Mouse (Mus musculus): ENCODE data around the gene Mycl. TPM values are rescaled to one million over a fixed set of nuclear protein-coding genes. Genes with fewer than 3 reads are reported as not detected.
"Not testable (repeated sequence)": the region's sequence is repeated elsewhere in the genome, so short reads cannot be mapped to it uniquely, and the experiment has no call there.

Mycl gene
- polyA plus RNA-seq, 1 experiment: 0.83 TPM

GRCm38 (mm10) chr4:122996221-122996617, 767 bp downstream of the Mycl start:
- no peaks in the 10 kb centered on the region; the same call in 1 of the 2 replicates for H3K4me1 ChIP-seq (ENCODE audit: control insufficient read depth, insufficient read depth, insufficient read length, low read length)
- H3K4me3 ChIP-seq (ENCODE audit: insufficient read depth, low read depth, low read length): peak overlapping the region; percentile 85
- no peak overlapping the region for H3K27ac ChIP-seq (replicated peaks; ENCODE audit: low read depth, low read length)

DNA sequence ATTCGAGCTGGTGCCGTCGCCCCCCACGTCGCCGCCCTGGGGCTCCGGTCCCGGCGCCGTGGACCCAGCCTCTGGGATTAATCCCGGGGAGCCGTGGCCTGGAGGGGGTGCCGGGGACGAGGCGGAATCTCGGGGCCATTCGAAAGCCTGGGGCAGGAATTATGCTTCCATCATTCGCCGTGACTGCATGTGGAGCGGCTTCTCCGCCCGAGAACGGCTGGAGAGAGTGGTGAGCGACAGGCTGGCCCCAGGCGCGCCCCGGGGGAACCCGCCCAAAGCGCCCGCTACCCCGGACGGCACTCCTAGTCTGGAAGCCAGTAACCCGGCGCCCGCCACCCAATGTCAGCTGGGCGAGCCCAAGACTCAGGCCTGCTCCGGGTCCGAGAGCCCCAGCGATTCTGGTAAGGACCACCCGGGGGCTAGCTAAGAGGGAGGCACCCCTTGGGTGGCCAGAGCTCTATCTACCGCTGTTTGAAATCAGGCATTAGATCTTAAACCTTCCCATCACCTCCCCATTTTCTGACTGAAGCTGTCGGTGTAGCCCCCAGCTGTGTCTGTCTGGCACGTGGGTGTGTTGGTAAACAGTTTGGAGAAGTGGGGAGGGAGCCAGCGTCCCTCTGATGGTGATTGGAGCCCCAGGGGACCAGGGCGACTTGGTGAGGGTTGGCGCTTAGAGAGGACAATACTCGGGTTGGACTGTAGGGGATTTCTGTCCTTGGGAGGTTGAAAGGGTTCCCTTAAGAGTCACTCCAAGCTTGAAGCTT, 1.3 kb downstream of the Mycl start:
- Histone ChIP-seq H3K4me3 (ENCODE audit: insufficient read depth, low read depth, low read length) (peak overlapping the region; percentile 85), H3K4me1 (ENCODE audit: control insufficient read depth, insufficient read depth, insufficient read length, low read length) (no peaks in the 10 kb centered on the region; the same call in 1 of the 2 replicates), H3K27ac (replicated peaks; ENCODE audit: low read depth, low read length) (no peak overlapping the region)

DNA sequence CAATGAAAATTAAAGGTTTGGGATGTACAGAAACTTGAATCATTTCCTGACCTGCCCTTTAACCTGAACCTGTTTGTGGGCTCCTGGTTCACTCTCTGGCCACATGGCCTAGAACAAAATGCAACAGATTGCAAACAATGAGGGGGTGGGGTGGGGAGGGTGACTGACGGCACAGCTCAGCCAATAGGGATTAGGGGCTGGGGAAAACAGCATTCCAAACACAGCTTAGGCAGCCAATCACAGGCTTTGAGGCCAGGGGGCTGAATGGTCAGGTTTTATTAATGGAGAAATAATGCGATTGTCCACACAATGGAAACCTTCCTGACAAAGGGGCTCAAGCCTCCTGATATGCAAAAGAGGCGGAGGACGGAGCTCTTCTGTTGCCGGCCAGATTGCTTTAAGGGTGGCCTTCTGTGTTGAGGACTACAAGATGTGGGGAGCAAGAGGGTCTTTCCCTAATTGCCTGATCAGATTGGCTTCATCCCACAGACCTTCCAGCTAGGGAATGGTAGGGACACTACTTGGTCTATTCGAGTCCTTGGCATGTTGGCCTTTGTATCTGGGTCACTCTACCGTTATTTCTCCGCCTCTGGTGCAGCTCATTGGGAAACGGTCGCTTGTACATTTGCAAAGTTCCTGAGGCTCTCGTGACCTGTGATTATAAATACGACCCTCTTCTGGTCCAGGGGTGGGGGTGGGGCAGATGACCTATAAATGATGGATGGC, 3.2 kb downstream of the Mycl start:
- H3K4me1 ChIP-seq (ENCODE audit: control insufficient read depth, insufficient read depth, insufficient read length, low read length): no peaks in the 10 kb centered on the region; the same call in 1 of the 2 replicates
- H3K27ac ChIP-seq (replicated peaks; ENCODE audit: low read depth, low read length): no peak overlapping the region
- no peak overlapping the region for H3K4me3 ChIP-seq (ENCODE audit: insufficient read depth, low read depth, low read length)

GRCm38 (mm10) chr4:122999263-122999691, 3.8 kb downstream of the Mycl start:
- Histone ChIP-seq H3K27ac (replicated peaks; ENCODE audit: low read depth, low read length) (no peak overlapping the region), H3K4me3 (ENCODE audit: insufficient read depth, low read depth, low read length) (no peak overlapping the region), H3K4me1 (ENCODE audit: control insufficient read depth, insufficient read depth, insufficient read length, low read length) (no peaks in the 10 kb centered on the region; the same call in 1 of the 2 replicates)

GRCm38 (mm10) chr4:123000130-123000529, 4.7 kb downstream of the Mycl start:
- Histone ChIP-seq H3K4me3 (ENCODE audit: insufficient read depth, low read depth, low read length) (no peak overlapping the region), H3K4me1 (ENCODE audit: control insufficient read depth, insufficient read depth, insufficient read length, low read length) (no peaks in the 10 kb centered on the region; the same call in 1 of the 2 replicates), H3K27ac (replicated peaks; ENCODE audit: low read depth, low read length) (no peak overlapping the region)

GRCm38 (mm10) chr4:123000617-123001342, 5.3 kb downstream of the Mycl start:
- no peaks in the 10 kb centered on the region; the same call in 1 of the 2 replicates for H3K4me1 ChIP-seq (ENCODE audit: control insufficient read depth, insufficient read depth, insufficient read length, low read length)

GRCm38 (mm10) chr4:123005054-123005966, 9.9 kb downstream of the Mycl start:
- Histone ChIP-seq H3K4me1 (ENCODE audit: control insufficient read depth, insufficient read depth, insufficient read length, low read length) (no peaks in the 10 kb centered on the region; the same call in 1 of the 2 replicates), H3K27ac (replicated peaks; ENCODE audit: low read depth, low read length) (no peak overlapping the region), H3K4me3 (ENCODE audit: insufficient read depth, low read depth, low read length) (no peak overlapping the region)

More at GRCm38 (mm10) chr4:123000617-123001342, 5.3 kb downstream of the Mycl start:
- Histone ChIP-seq H3K4me3 (ENCODE audit: insufficient read depth, low read depth, low read length) (no peak overlapping the region), H3K27ac (replicated peaks; ENCODE audit: low read depth, low read length) (no peak overlapping the region)

- not testable (repeated sequence) for H3K4me1 ChIP-seq (ENCODE audit: control insufficient read depth, insufficient read depth, insufficient read length, low read length); H3K4me3 ChIP-seq (ENCODE audit: insufficient read depth, low read depth, low read length); H3K27ac ChIP-seq (replicated peaks; ENCODE audit: low read depth, low read length)
These were observed 17.0 kb downstream of the Mycl start for GRCm38 (mm10) chr4:123012501-123012900.

DNA sequence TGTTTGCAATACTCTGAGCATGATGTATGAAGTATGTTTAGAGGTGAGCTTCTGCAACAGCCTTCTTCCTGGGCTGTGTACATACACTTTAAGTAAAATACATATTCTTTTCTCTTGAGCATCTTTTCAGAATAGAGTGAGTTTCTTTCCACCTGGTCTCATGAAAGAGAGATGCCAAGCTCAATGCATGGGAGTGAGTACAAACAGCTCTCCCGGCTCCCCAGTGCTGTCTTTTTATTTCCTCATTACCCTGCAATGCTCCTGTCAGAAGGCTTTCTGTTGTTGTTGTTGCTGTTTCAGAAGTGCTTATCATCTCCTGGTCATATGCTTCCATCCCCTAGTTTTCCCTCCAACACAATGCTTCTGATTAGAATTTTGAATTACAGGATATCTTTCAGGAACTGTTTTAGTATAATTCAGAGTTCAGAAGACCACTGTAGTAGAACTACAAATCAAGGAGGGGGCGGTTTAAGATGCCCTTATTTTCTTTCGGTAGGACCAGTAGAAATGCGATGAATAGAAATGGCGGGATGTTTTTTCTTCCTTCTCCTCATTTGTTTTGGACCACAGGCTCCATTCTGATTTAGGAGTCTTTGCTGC, 18.0 kb downstream of the Mycl start:
- Histone ChIP-seq H3K27ac (replicated peaks; ENCODE audit: low read depth, low read length) (no peak overlapping the region), H3K4me1 (ENCODE audit: control insufficient read depth, insufficient read depth, insufficient read length, low read length) (peaks cover 2% of the 10 kb centered on the region), H3K4me3 (ENCODE audit: insufficient read depth, low read depth, low read length) (no peak overlapping the region)

- Histone ChIP-seq H3K4me1 (ENCODE audit: control insufficient read depth, insufficient read depth, insufficient read length, low read length) (peaks cover 4% of the 10 kb centered on the region), H3K4me3 (ENCODE audit: insufficient read depth, low read depth, low read length) (no peak overlapping the region), H3K27ac (replicated peaks; ENCODE audit: low read depth, low read length) (no peak overlapping the region)
These were observed 18.5 kb downstream of the Mycl start for GRCm38 (mm10) chr4:123013949-123014406.

DNA sequence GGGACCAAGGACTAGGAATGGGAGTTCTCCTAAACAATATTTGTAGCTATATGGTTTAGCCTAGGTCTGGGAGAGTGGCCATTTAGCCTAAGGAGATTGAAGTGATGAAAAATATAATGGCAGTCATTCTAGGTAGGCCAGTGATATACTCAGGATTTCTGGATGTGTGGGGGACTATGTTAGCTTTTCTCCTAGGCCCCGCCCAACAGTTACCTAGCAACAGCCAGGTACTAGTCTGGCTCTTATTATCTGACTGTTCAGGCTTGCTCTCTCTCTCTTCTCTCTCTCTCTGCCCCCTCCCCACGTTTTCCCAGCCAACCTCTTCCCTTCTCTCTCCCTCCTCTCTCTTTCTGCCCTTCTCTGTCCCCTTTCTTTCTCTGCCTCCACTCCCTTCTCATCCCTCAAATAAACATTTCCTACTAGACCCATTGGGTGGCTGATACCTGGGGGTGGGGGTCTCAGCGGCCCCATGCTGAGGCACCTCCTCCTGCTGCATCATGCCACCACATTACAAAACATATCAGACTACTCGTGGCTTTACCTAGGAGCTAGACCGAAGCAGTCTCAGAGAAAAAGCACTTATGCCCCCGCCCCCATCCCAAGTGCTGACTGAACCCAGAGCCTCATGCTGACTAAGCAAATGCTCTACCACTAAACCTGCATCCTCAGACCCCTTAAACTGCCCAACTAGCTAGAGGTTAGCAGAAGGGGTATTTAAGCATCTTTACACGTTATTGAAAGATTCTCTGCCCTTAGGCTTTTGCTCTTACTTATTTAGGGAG, 19.2 kb downstream of the Mycl start:
- Histone ChIP-seq H3K4me3 (ENCODE audit: insufficient read depth, low read depth, low read length) (no peak overlapping the region), H3K27ac (replicated peaks; ENCODE audit: low read depth, low read length) (no peak overlapping the region), H3K4me1 (ENCODE audit: control insufficient read depth, insufficient read depth, insufficient read length, low read length) (peaks cover 4% of the 10 kb centered on the region)

- peaks cover 6% of the 10 kb centered on the region for H3K4me1 ChIP-seq (ENCODE audit: control insufficient read depth, insufficient read depth, insufficient read length, low read length)
- peak within 1 kb of the TSS; percentile 91 for H3K4me3 ChIP-seq (ENCODE audit: insufficient read depth, low read depth, low read length)
- peak within 1 kb of the TSS; percentile 75 for H3K27ac ChIP-seq (replicated peaks; ENCODE audit: low read depth, low read length)
These were observed 21.1 kb downstream of the Mycl start, which contains the start of gene Trit1 for GRCm38 (mm10) chr4:123016451-123016957. Trit1 (plus strand) TSS chr4:123016597.

GRCm38 (mm10) chr4:123021591-123021990, 26.1 kb downstream of the Mycl start:
- Histone ChIP-seq H3K27ac (replicated peaks; ENCODE audit: low read depth, low read length) (no peak overlapping the region), H3K4me3 (ENCODE audit: insufficient read depth, low read depth, low read length) (no peak overlapping the region), H3K4me1 (ENCODE audit: control insufficient read depth, insufficient read depth, insufficient read length, low read length) (peaks cover 9% of the 10 kb centered on the region)

Measured in brown adipose tissue, adult 24 weeks (tissue).